Mouse (Mus musculus) limb, embryonic 10.5 days (tissue): ENCODE data around the gene Cog7. TPM values are rescaled to one million over a fixed set of nuclear protein-coding genes. Genes with fewer than 3 reads are reported as not detected.
A peak's percentile ranks its signal among the peaks of the same experiment; 100 is the strongest.

Experiments
- DNase-seq: peaks from one replicate; pipeline ENCODE4 v3.0.0-alpha.2; 2017; ENCODE audit warnings: low spot score
- H3K27ac ChIP-seq: fragments of 300-500 bp; sonication (generic); 2 replicates; pipeline ENCODE4 v1.5.1; 2016; ENCODE audit warnings: mild to moderate bottlenecking
- H3K27me3 ChIP-seq: fragments of 300-500 bp; sonication (generic); 2 replicates; pipeline ENCODE4 v1.6.1; 2016; ENCODE audit warnings: low read depth, mild to moderate bottlenecking; ENCODE audit not compliant: poor library complexity, severe bottlenecking
- H3K36me3 ChIP-seq: fragments of 300-500 bp; sonication (generic); 2 replicates; pipeline ENCODE4 v1.6.1; 2016; ENCODE audit warnings: mild to moderate bottlenecking, moderate library complexity
- H3K4me1 ChIP-seq: fragments of 300-500 bp; sonication (generic); 2 replicates; pipeline ENCODE4 v1.6.1; 2016
- H3K4me3 ChIP-seq: fragments of 300-500 bp; sonication (generic); 2 replicates; pipeline ENCODE4 v1.5.1; 2016; ENCODE audit warnings: mild to moderate bottlenecking, moderate library complexity
- H3K9me3 ChIP-seq: fragments of 300-500 bp; sonication (generic); replicated peaks from 2 replicates; pipeline ENCODE4 v1.6.1; 2016; ENCODE audit warnings: mild to moderate bottlenecking
- WGBS: fragments of 180-500 bp; shearing (Covaris S2); methylation state at CpG from one replicate; pipeline ENCODE4 v1.1.7; 2016; 5-methylcytosine and 5-hydroxymethylcytosine counted together
- polyA plus RNA-seq: library from polyadenylated mRNA; unstranded; fragments of >200 nt; fragmentation: Nextera tagmentation; extraction: Ambion mirVana; gene quantifications from 2 replicates; pipeline ENCODE4 v1.2.1, GENCODE M21; 2016

The Cog7 gene
- polyA plus RNA-seq, 1 experiment from 2014 or later, result 24.8 TPM

- Histone ChIP-seq H3K4me1 (no peaks in the 10 kb centered on the region), H3K4me3 (no peak overlapping the region), H3K27me3 (no peaks in the 10 kb centered on the region), H3K9me3 (no peaks in the 10 kb centered on the region), H3K27ac (no peak overlapping the region), H3K36me3 (no peaks in the 10 kb centered on the region)
- DNase-seq, result no peak
- WGBS, result 73% methylated on average over 6 of the region's 6 CpGs
Measured at GRCm38 (mm10) chr7:121913944-121914343, 67.6 kb downstream of the Cog7 start.

DNA sequence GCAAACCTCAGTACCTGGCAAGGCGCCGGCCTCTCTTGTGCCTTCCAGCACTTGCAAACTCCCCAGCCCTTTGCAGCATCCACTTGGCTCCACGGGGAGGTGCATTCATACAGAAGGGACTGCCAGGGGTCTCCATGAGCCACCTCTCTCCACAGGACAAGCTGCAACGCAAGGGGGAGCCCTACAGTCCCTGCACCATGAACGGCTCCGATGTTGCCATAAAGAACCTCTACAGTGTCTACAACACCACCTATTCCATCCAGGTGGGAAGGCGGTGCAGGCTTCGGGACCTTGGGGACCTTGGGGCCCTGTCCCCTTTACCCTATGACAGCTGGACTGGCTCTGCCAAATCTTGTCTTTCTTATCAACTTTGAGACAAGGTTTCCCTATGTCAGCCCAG is 69.3 kb downstream of the Cog7 start:
- no peak for DNase-seq
- no peaks in the 10 kb centered on the region for H3K4me1 ChIP-seq
- 78% methylated on average over 8 of the region's 8 CpGs for WGBS
- H3K36me3 ChIP-seq, result no peaks in the 10 kb centered on the region
- H3K27me3 ChIP-seq, result no peaks in the 10 kb centered on the region
- no peaks in the 10 kb centered on the region for H3K9me3 ChIP-seq
- no peak overlapping the region for H3K4me3 ChIP-seq
- no peak overlapping the region for H3K27ac ChIP-seq

- no peak for DNase-seq
- Histone ChIP-seq H3K4me3 (no peak overlapping the region), H3K27me3 (no peaks in the 10 kb centered on the region), H3K27ac (no peak overlapping the region), H3K36me3 (no peaks in the 10 kb centered on the region), H3K4me1 (no peaks in the 10 kb centered on the region), H3K9me3 (no peaks in the 10 kb centered on the region)
- 86% methylated on average over 4 of the region's 4 CpGs for WGBS
Measured at GRCm38 (mm10) chr7:121906879-121907278, 74.6 kb downstream of the Cog7 start.

GRCm38 (mm10) chr7:121902757-121903411 is 78.6 kb downstream of the Cog7 start:
- H3K4me1 ChIP-seq, result no peaks in the 10 kb centered on the region
- DNase-seq, result no peak
- H3K27me3 ChIP-seq, result peaks cover 9% of the 10 kb centered on the region
- H3K9me3 ChIP-seq, result no peaks in the 10 kb centered on the region
- 71% methylated on average over 8 of the region's 8 CpGs for WGBS
- no peak overlapping the region for H3K27ac ChIP-seq
- no peak overlapping the region for H3K4me3 ChIP-seq
- H3K36me3 ChIP-seq, result no peaks in the 10 kb centered on the region

GRCm38 (mm10) chr7:121899940-121900339 is 81.6 kb downstream of the Cog7 start:
- Histone ChIP-seq H3K27ac (no peak overlapping the region), H3K36me3 (no peaks in the 10 kb centered on the region), H3K27me3 (peaks cover 9% of the 10 kb centered on the region), H3K4me1 (no peaks in the 10 kb centered on the region), H3K4me3 (peak overlapping the region; percentile 28; the same call in 1 of the 2 replicates), H3K9me3 (no peaks in the 10 kb centered on the region)
- WGBS, result 11% methylated on average over 7 of the region's 7 CpGs
- DNase-seq, result no peak

DNA sequence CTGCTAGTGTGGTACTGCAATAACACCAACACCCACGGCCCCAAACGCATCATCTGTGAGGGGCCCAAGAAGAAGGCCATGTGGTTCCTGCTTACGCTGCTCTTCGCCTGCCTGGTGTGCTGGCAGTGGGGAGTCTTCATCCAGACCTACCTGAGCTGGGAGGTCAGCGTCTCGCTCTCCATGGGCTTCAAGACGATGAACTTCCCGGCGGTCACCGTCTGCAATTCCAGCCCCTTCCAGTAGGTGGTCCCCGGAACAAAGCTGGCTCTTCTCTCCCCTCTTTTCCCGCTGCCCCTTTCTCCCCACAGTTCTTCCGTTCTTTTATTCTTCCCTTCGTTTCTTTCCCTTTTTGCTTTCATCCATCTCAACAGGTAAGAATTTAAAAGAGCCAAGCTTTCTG is 82.2 kb downstream of the Cog7 start:
- H3K27ac ChIP-seq, result 0 out of 2 replicates have a peak overlapping the region, but pooled peaks have one; percentile 25
- no peaks in the 10 kb centered on the region for H3K36me3 ChIP-seq
- peak; percentile 77 for DNase-seq
- H3K4me1 ChIP-seq, result no peaks in the 10 kb centered on the region
- H3K9me3 ChIP-seq, result no peaks in the 10 kb centered on the region
- WGBS, result 8% methylated on average over 14 of the region's 14 CpGs
- H3K4me3 ChIP-seq, result peak overlapping the region; percentile 28; the same call in 1 of the 2 replicates
- H3K27me3 ChIP-seq, result peaks cover 9% of the 10 kb centered on the region

DNA sequence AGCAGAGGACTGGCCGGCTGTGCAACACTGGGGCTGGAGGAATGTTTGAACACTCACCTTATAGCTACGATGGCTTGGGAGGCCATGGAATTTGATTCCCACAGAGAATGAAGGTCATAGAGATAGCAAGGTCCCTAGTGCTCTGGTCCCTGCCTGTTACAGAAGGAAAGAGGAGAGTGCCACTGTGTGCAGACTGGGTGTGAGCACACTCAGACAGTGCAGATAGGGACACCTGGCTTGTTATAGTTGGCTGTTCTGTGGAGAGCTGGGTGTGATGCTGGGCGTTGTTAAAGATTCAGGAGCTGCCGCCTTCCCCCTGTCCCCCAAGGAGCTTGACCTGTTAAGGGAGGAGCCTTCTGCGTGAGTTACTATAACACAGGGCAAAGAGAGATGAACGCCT is 84.8 kb downstream of the Cog7 start:
- Histone ChIP-seq H3K27ac (no peak overlapping the region), H3K36me3 (no peaks in the 10 kb centered on the region), H3K4me3 (no peak overlapping the region), H3K4me1 (no peaks in the 10 kb centered on the region), H3K27me3 (peaks cover 9% of the 10 kb centered on the region), H3K9me3 (no peaks in the 10 kb centered on the region)
- DNase-seq, result no peak
- 62% methylated on average over 6 of the region's 6 CpGs for WGBS

GRCm38 (mm10) chr7:121890636-121891360 is 90.7 kb downstream of the Cog7 start:
- Histone ChIP-seq H3K4me1 (no peaks in the 10 kb centered on the region), H3K27me3 (no peaks in the 10 kb centered on the region)

GRCm38 (mm10) chr7:121880246-121880645 is 101.3 kb downstream of the Cog7 start:
- no peak overlapping the region for H3K4me3 ChIP-seq
- no peaks in the 10 kb centered on the region for H3K27me3 ChIP-seq
- no peaks in the 10 kb centered on the region for H3K9me3 ChIP-seq
- no peaks in the 10 kb centered on the region for H3K4me1 ChIP-seq
- H3K36me3 ChIP-seq, result no peaks in the 10 kb centered on the region
- 84% methylated on average over 4 of the region's 4 CpGs for WGBS
- H3K27ac ChIP-seq, result no peak overlapping the region
- no peak for DNase-seq

More at GRCm38 (mm10) chr7:121890636-121891360, 90.7 kb downstream of the Cog7 start:
- H3K36me3 ChIP-seq, result no peaks in the 10 kb centered on the region
- DNase-seq, result no peak
- no peak overlapping the region for H3K4me3 ChIP-seq
- H3K27ac ChIP-seq, result no peak overlapping the region
- no peaks in the 10 kb centered on the region for H3K9me3 ChIP-seq
- 91% methylated on average over 13 of the region's 13 CpGs for WGBS

DNA sequence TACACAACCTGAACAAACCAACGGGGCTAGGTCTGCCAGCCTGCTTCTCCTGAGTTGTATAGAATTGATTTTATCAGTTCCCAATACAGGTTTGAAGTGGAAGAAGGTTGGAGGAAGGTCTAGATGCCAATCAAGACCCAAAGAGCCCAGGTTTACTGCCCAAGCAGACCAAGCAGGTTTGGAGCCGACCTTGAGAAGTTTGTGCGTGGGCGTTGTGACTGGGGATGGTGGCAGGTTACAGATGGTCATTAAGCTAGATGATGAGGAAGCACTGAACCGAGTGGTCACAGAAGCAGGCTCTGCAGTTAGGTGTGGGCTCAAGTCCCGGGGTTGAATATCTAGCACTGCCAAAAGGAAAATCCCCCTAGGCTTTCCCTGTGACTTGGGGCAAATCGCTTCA is 106.7 kb downstream of the Cog7 start:
- WGBS, result 87% methylated on average over 7 of the region's 7 CpGs
- Histone ChIP-seq H3K9me3 (no peaks in the 10 kb centered on the region), H3K27ac (no peak overlapping the region), H3K36me3 (no peaks in the 10 kb centered on the region), H3K4me1 (peaks cover 5% of the 10 kb centered on the region; the same call in 1 of the 2 replicates), H3K4me3 (no peak overlapping the region), H3K27me3 (no peaks in the 10 kb centered on the region)
- no peak for DNase-seq

- no peaks in the 10 kb centered on the region for H3K27me3 ChIP-seq
- H3K4me3 ChIP-seq, result no peak overlapping the region
- no peaks in the 10 kb centered on the region for H3K9me3 ChIP-seq
- no peak for DNase-seq
- H3K4me1 ChIP-seq, result peaks cover 5% of the 10 kb centered on the region; the same call in 1 of the 2 replicates
- no peaks in the 10 kb centered on the region for H3K36me3 ChIP-seq
- H3K27ac ChIP-seq, result no peak overlapping the region
- 41% methylated on average over 3 of the region's 3 CpGs for WGBS
Measured at GRCm38 (mm10) chr7:121873998-121874397, 107.5 kb downstream of the Cog7 start.

DNA sequence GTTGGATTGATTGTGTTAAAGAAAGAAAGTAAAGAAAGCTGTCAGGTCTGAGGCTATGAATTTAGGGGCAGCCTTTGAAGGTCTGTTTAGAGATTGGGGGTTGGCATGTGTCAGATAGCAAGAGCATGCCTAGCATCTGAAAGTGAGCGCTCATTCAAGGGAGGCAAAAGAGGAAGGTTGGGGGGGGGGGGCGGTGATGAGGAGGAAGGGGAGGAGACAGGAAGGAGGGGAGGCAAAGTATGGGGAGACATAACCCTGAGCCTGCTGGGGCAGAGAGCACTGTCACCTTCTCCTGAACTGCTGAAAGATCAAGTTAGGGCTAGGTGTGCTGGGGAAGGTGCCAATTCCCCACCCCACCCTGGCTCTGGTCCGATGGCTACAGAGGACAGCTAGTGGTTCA is 109.9 kb downstream of the Cog7 start:
- Histone ChIP-seq H3K27ac (no peak overlapping the region), H3K27me3 (peaks cover 4% of the 10 kb centered on the region), H3K36me3 (no peaks in the 10 kb centered on the region), H3K4me3 (no peak overlapping the region), H3K9me3 (no peaks in the 10 kb centered on the region), H3K4me1 (peaks cover 5% of the 10 kb centered on the region; the same call in 1 of the 2 replicates)
- DNase-seq, result no peak
- 86% methylated on average over 3 of the region's 3 CpGs for WGBS

GRCm38 (mm10) chr7:121864858-121865585 is 116.5 kb downstream of the Cog7 start, which contains the start of gene Scnn1b:
Scnn1b (plus strand) TSS chr7:121865038.
- Histone ChIP-seq H3K27ac (no peak within 1 kb of the TSS), H3K4me1 (peaks cover 10% of the 10 kb centered on the region), H3K4me3 (peak within 1 kb of the TSS; percentile 44), H3K9me3 (no peaks in the 10 kb centered on the region), H3K36me3 (no peaks in the 10 kb centered on the region), H3K27me3 (peaks cover 47% of the 10 kb centered on the region)
- WGBS, result 2% methylated on average over 37 of the region's 42 CpGs
- DNase-seq, result no peak
